Mouse (Mus musculus) midbrain, embryonic 15.5 days (tissue): Measurements from ENCODE around the gene Gm29582. TPM values are rescaled to one million over a fixed set of nuclear protein-coding genes. Genes with fewer than 3 reads are reported as not detected.
"Not testable (repeated sequence)": the region's sequence is repeated elsewhere in the genome, so short reads cannot be mapped to it uniquely, and the experiment has no call there.

Experiments
- ATAC-seq: fragments of 200-750 bp; cut with Nextera tagmentation; replicated peaks from 2 replicates; pipeline ENCODE4 v1.8.0; 2017; ENCODE audit warnings: moderate TSS enrichment
- H3K27ac ChIP-seq: fragments of 300-500 bp; sonication (generic); 2 replicates; pipeline ENCODE4 v1.5.1; 2015; ENCODE audit warnings: mild to moderate bottlenecking, inconsistent platforms
- H3K27me3 ChIP-seq: fragments of 300-500 bp; sonication (generic); replicated peaks from 2 replicates; pipeline ENCODE4 v1.6.1; 2015; ENCODE audit warnings: inconsistent platforms
- H3K36me3 ChIP-seq: fragments of 300-500 bp; sonication (generic); replicated peaks from 2 replicates; pipeline ENCODE4 v1.6.1; 2015; ENCODE audit warnings: inconsistent platforms
- H3K4me1 ChIP-seq: fragments of 300-500 bp; sonication (generic); 2 replicates; pipeline ENCODE4 v1.6.1; 2015; ENCODE audit warnings: inconsistent platforms
- H3K4me2 ChIP-seq: fragments of 300-500 bp; sonication (generic); 2 replicates; pipeline ENCODE4 v1.6.1; 2015; ENCODE audit warnings: inconsistent platforms, mild to moderate bottlenecking, moderate library complexity
- H3K4me3 ChIP-seq: fragments of 300-500 bp; sonication (generic); 2 replicates; pipeline ENCODE4 v1.5.1; 2015; ENCODE audit warnings: mild to moderate bottlenecking, inconsistent platforms
- H3K9ac ChIP-seq: fragments of 300-500 bp; sonication (generic); 2 replicates; pipeline ENCODE4 v1.6.1; 2015; ENCODE audit warnings: mild to moderate bottlenecking, inconsistent platforms
- H3K9me3 ChIP-seq: fragments of 300-500 bp; sonication (generic); 2 replicates; pipeline ENCODE4 v1.6.1; 2016; ENCODE audit warnings: inconsistent platforms
- WGBS: fragments of 180-500 bp; shearing (Covaris S2); methylation state at CpG from one replicate; pipeline ENCODE4 v1.1.7; 2015; ENCODE audit warnings: mixed read lengths; 5-methylcytosine and 5-hydroxymethylcytosine counted together
- polyA plus RNA-seq: library from polyadenylated mRNA; unstranded; fragments of >200 nt; fragmentation: Nextera tagmentation; extraction: Ambion mirVana; gene quantifications from 2 replicates; pipeline ENCODE4 v1.2.1, GENCODE M21; 2015

Gm29582 gene
- not detected in 2 replicates for polyA plus RNA-seq

DNA sequence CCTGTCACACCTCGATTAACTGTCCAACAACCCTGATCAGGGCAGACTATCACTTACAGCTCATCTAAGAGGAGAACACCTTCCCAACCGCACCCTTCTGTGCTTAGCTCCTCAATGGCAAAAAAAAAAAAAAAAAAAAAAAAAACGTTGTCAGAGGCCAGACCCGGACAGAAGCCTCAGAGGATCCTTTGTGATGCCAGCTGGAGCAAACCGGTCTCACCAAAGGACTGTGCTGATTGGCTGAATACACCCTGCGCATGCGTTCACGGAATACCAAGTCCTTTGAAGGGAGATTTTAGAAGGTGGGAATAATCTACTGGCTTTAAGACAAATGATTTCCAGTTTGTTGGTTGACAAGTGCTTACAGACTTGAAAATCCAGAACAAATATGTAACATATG, at the start of gene Gm29582:
Gene Gm29582 (minus strand): TSS at position 101 of the 400 bp plus-strand sequence.
- H3K27ac ChIP-seq, H3K36me3 ChIP-seq, H3K27me3 ChIP-seq, ATAC-seq, H3K4me2 ChIP-seq, H3K9me3 ChIP-seq, H3K4me3 ChIP-seq, H3K9ac ChIP-seq, H3K4me1 ChIP-seq: not testable (repeated sequence)
- WGBS, result no CpG with 5 or more reads among the region's 8 CpGs
